Mouse (Mus musculus) spleen, adult 2 months (tissue): Measurements from ENCODE around the gene Mybbp1a. TPM values are rescaled to one million over a fixed set of nuclear protein-coding genes. Genes with fewer than 3 reads are reported as not detected.
"Not testable (repeated sequence)": the region's sequence is repeated elsewhere in the genome, so short reads cannot be mapped to it uniquely, and the experiment has no call there.

Source experiments
- DNase-seq, 2 experiments: peaks; one replicate each; pipeline versions ENCODE4 v3.0.0 to v3.0.0-alpha.2; 2012 to 2021; ENCODE audit warnings: low spot score in 2 of 2, low read depth in 1 of 2
- H3K27ac ChIP-seq: fragments of 200-500 bp; 2 replicates; pipeline ENCODE4 v1.5.1; 2012; ENCODE audit warnings: low read length, inconsistent platforms; ENCODE audit not compliant: insufficient read depth
- H3K27me3 ChIP-seq: fragments of 200-500 bp; 2 replicates; pipeline ENCODE4 v1.6.1; 2012; ENCODE audit warnings: mild to moderate bottlenecking, moderate library complexity, low read length, inconsistent platforms; ENCODE audit not compliant: control insufficient read depth, insufficient read depth
- H3K36me3 ChIP-seq: fragments of 200-500 bp; 2 replicates; pipeline ENCODE4 v1.6.1; 2012; ENCODE audit warnings: mild to moderate bottlenecking, low read length, inconsistent platforms; ENCODE audit not compliant: control insufficient read depth, insufficient read depth
- H3K4me1 ChIP-seq: fragments of 200-500 bp; 2 replicates; pipeline ENCODE4 v1.6.1; 2011; ENCODE audit warnings: inconsistent platforms; ENCODE audit not compliant: control insufficient read depth, insufficient read depth, insufficient read length
- H3K4me3 ChIP-seq: fragments of 200-500 bp; 2 replicates; pipeline ENCODE4 v1.5.1; 2011; ENCODE audit warnings: mild to moderate bottlenecking, inconsistent platforms; ENCODE audit not compliant: insufficient read depth, insufficient read length; ENCODE audit errors: extremely low read depth
- CTCF ChIP-seq: fragments of 200-500 bp; IDR thresholded peaks from 2 replicates; pipeline ENCODE4 v1.5.1; 2011; ENCODE audit warnings: mild to moderate bottlenecking, inconsistent platforms; ENCODE audit not compliant: insufficient read depth, insufficient read length, insufficient replicate concordance; ENCODE audit errors: extremely low read depth
- POLR2A ChIP-seq: fragments of 200-500 bp; IDR thresholded peaks from 2 replicates; pipeline ENCODE4 v1.6.1; 2011; ENCODE audit warnings: low read depth, low read length, inconsistent platforms
- WGBS: fragments of 180-500 bp; shearing (Covaris S2); methylation state at CpG from one replicate; pipeline ENCODE4 v1.1.7; 2018; 5-methylcytosine and 5-hydroxymethylcytosine counted together
- polyA plus RNA-seq: library from polyadenylated mRNA; depleted of rRNA; stranded (reverse); fragments of >200 nt; gene quantifications from 2 replicates; pipeline ENCODE4 v1.2.3, GENCODE M21; 2012

Mybbp1a gene
- polyA plus RNA-seq, 1 experiment: 48.6 TPM

DNA sequence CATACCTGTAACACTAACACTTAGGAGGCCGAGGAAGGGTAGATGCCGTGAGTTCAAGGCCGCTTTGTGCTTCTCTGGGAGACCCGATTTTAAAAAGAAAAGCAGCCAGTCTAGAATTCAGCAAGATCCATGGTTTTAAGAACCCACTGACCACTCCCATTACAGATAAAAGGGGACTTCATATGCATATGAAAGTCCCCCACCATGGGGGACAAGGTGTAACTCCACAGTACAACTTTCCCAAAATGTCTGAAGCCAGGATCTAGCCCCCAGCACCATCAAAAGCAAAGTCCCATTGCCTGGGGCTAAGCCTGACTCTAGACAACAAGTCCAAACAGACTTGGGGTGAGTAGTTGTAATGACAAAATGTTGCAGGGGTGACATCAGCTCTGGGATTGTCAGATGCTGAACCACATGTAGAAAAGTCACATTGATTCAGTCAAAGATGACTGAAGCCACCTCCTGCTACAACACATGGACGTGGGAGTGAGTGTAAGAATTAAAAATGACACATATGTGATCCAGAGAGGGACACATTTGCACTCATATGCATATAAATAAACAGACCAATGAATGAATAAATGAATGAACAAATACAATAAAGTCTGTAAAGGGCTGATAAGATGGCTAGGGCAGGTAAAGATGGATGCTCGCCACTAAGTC lies 20.6 kb upstream of the Mybbp1a start:
- no peak overlapping the region for H3K27ac ChIP-seq
- no peak for DNase-seq
- H3K27me3 ChIP-seq: no peaks in the 10 kb centered on the region
- WGBS: 91% methylated on average over 6 of the region's 6 CpGs
- H3K36me3 ChIP-seq: no peaks in the 10 kb centered on the region
- no peak for TF ChIP-seq CTCF
- TF ChIP-seq POLR2A: no peak
- no peaks in the 10 kb centered on the region for H3K4me1 ChIP-seq
- H3K4me3 ChIP-seq: no peak overlapping the region

DNA sequence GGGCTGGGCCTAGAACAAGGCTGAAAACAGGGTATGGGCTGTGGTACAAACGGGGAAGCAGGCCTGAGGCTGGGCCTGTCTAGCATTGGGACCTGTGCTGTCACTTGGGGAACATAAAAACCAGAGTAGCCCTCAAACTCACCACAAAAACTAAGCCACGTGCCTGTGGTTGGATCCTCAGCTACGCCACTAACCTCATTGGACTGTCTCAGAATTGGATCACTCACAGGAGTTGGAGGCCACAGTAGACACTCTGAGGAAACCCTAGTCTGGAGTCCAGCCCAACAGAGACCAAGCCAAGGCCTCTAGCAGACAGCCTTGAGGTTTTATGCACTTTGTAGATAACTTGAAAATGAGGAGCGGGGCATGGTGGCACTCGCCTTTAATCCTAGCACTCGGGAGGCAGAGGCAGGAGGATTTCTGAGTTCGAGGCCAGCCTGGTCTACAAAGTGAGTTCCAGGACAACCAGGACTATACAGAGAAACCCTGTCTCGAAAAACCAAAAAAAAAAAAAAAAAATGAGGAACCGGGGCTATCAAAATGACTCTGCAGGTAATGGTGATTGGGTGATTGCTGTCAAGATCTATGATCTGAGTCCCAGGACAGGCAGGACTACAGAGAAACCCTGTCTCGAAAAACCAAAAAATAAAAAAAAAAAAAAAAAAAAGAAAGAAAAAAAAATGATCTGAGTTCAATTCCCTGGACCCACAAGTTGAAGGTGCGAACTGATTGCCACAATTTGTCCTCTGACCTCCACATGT lies 19.5 kb upstream of the Mybbp1a start:
- TF ChIP-seq POLR2A (no peak), CTCF (no peak)
- Histone ChIP-seq H3K4me3 (no peak overlapping the region), H3K27me3 (no peaks in the 10 kb centered on the region), H3K4me1 (no peaks in the 10 kb centered on the region), H3K36me3 (no peaks in the 10 kb centered on the region), H3K27ac (no peak overlapping the region)
- WGBS: 56% methylated on average over 11 of the region's 11 CpGs
- no peak for DNase-seq

DNA sequence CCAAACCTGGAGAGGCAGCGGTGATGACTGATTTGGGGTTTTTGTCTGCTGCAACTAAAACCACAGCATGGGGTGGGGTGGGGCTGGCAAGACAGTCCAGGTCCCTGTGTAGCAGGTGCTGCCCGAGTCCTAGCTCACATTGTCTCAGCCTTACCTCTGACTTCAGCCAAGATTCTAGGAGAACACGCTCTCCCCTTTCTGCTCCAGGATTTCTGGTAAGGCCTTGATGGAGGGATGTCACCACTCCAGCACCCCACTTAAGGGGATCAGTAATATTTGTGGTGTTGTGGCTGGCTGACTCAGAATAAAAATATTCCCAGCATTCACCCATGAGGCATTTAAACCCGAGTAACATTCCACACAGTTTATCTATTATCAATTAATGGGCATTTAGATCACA lies 17.5 kb upstream of the Mybbp1a start:
- Histone ChIP-seq H3K27ac (no peak overlapping the region), H3K27me3 (no peaks in the 10 kb centered on the region), H3K36me3 (no peaks in the 10 kb centered on the region), H3K4me1 (no peaks in the 10 kb centered on the region), H3K4me3 (no peak overlapping the region)
- WGBS: 59% methylated on average over 4 of the region's 4 CpGs
- no peak for DNase-seq
- no peak for TF ChIP-seq POLR2A
- TF ChIP-seq CTCF: no peak

DNA sequence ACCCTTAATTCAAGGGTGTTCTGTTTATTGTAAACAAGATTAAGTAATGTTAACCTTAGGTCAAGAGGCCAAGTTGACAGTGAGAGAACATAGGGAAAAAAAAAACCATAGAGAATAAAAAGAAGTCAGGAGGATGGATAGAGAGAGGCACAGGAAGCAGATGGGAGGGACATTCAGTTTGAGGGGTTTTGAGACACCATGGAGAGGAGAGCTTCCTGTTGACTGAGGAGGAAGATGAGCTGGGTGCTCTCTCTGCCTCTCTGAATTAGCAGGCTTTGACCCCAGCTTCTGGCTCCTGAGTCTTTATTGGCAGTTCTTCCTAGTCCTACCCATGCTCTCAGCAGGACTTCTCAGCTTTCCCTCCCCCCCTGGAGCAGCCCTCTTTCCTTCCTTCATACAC lies 16.0 kb upstream of the Mybbp1a start:
- Histone ChIP-seq H3K27ac (no peak overlapping the region), H3K4me1 (0 out of 2 replicates have a peak, but pooled peaks cover 2% of the 10 kb centered on the region), H3K4me3 (no peak overlapping the region), H3K27me3 (no peaks in the 10 kb centered on the region), H3K36me3 (no peaks in the 10 kb centered on the region)
- DNase-seq: no peak
- TF ChIP-seq CTCF (no peak), POLR2A (no peak)

DNA sequence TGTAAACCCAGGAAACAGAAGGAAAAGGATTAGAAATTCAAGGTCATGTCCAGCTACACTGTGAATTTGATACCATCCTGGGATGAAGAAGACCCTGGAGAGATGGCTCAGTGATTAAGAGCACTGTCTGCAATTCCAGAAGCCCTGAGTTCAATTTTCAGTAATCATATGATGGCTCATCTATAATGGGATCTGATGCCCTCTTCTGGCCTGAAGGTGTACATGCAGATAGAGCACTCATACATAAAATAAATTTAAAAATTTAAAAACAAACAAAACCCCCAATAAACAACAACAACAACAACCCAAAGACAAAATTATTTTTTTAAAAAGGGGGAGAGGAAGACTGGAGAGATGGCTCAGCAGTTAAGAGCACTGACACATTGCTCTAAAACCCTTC lies 14.3 kb upstream of the Mybbp1a start:
- H3K27ac ChIP-seq: no peak overlapping the region
- TF ChIP-seq CTCF: no peak
- 0 out of 2 replicates have a peak, but pooled peaks cover 2% of the 10 kb centered on the region for H3K4me1 ChIP-seq
- DNase-seq: no peak
- no peaks in the 10 kb centered on the region for H3K27me3 ChIP-seq
- H3K36me3 ChIP-seq: no peaks in the 10 kb centered on the region
- no peak overlapping the region for H3K4me3 ChIP-seq

DNA sequence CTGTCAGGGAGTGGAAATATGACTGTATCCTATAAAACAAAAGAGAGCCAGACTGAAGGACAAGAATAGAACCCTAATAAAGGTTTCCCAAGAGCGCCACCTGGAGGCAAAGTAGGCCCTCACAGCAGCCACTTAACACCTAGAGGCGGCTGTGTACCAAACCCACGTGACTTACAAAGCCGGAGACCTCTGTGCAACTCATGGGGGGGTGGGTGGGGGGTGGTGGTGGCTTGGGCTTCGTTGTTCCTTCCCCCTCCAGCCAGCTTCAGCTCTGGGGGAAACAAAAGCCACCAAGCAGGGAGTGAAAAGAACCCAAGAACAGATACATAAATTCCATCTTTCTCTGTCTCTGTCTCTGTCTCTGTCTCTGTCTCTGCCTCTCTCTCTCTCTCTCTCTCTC lies 12.5 kb upstream of the Mybbp1a start:
- TF ChIP-seq CTCF (peak; percentile 45; the same call in 1 of the 2 replicates), POLR2A (no peak)
- H3K4me3 ChIP-seq: no peak overlapping the region
- no peak overlapping the region for H3K27ac ChIP-seq
- DNase-seq: peak; percentile 61 to 79
- H3K27me3 ChIP-seq: no peaks in the 10 kb centered on the region
- WGBS: 2% methylated on average over 5 of the region's 5 CpGs
- no peaks in the 10 kb centered on the region for H3K36me3 ChIP-seq
- H3K4me1 ChIP-seq: 0 out of 2 replicates have a peak, but pooled peaks cover 2% of the 10 kb centered on the region

DNA sequence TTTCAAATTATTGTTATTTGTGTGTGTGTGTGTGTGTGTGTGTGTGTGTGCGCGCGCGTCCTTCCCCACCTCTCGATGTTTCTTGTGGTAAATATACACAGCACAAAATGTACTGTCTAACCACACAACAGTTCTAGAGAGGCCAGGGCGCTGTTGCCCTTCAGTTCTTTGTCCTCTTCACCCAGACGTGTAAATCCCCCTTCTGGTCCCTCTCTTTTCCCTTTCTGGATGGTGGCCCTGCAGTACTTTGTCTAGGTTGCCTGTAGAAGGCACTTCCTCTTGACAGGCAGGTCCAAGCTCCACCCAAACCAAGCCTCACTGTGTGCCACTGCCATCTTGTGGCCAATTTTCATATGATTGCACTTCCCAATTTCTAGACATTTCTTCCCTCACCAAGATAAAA lies 11.9 kb upstream of the Mybbp1a start:
- TF ChIP-seq POLR2A (no peak), CTCF (peak; percentile 73; the same call in 1 of the 2 replicates)
- Histone ChIP-seq H3K4me1 (0 out of 2 replicates have a peak, but pooled peaks cover 2% of the 10 kb centered on the region), H3K27me3 (no peaks in the 10 kb centered on the region), H3K27ac (0 out of 2 replicates have a peak overlapping the region, but pooled peaks have one; percentile 26), H3K4me3 (peak overlapping the region; percentile 32; the same call in 1 of the 2 replicates), H3K36me3 (no peaks in the 10 kb centered on the region)
- WGBS: 55% methylated on average over 7 of the region's 7 CpGs
- DNase-seq: peak; percentile 77 to 78

DNA sequence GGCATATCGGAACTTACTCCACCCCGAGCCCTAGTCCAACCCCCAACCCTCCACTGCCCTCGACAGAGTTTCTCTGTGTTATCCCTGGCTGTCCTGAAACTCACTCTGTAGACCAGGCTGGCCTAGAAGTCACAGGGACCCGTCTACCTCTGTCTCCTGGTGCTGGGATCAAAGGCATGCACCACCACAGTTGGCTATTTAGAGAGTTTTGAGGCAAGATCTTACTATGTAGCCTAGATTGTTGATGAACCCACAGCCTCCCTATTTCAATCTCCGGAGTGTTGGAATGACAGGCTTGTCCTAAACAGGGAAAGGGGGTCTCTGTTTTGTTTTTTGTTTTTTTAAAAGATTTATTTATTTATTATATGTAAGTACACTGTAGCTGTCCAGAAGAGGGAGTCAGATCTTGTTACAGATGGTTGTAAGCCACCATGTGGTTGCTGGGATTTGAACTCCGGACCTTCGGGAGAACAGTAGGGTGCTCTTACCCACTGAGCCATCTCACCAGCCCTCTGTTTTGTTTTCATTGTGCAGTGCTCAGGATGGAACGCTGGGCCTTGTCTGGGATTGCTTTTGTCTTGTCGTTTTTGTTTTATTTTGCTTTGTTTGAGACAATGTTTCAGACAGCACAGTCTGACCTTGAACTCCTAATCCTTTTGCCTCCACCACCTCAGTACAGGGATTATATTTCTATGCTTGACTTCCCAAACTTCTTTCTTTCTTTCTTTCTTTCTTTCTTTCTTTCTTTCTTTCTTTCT lies 10.7 kb upstream of the Mybbp1a start:
- not testable (repeated sequence) for H3K4me3 ChIP-seq, DNase-seq, H3K36me3 ChIP-seq, H3K27ac ChIP-seq, H3K27me3 ChIP-seq, H3K4me1 ChIP-seq
- WGBS: 82% methylated on average over 9 of the region's 9 CpGs
